Mouse (Mus musculus) thymus, adult 2 months (tissue): ENCODE measurements around the gene Zfand3. TPM values are rescaled to one million over a fixed set of nuclear protein-coding genes. Genes with fewer than 3 reads are reported as not detected.

Experiments
- DNase-seq: peaks from one replicate; pipeline ENCODE4 v3.0.0; 2021
- H3K27ac ChIP-seq: fragments of 200-500 bp; 2 replicates; pipeline ENCODE4 v1.5.1; 2012; ENCODE audit warnings: low read length, control low read depth; ENCODE audit not compliant: control insufficient read depth, insufficient read depth
- H3K27me3 ChIP-seq: fragments of 200-500 bp; 2 replicates; pipeline ENCODE4 v1.6.1; 2012; ENCODE audit warnings: mild to moderate bottlenecking, low read length, moderate library complexity, mixed read lengths; ENCODE audit not compliant: control insufficient read depth, insufficient read depth
- H3K36me3 ChIP-seq: fragments of 200-500 bp; 2 replicates; pipeline ENCODE4 v1.6.1; 2012; ENCODE audit warnings: mild to moderate bottlenecking, low read length, moderate library complexity; ENCODE audit not compliant: control insufficient read depth, insufficient read depth
- H3K4me1 ChIP-seq: fragments of 200-500 bp; replicated peaks from 2 replicates; pipeline ENCODE4 v1.6.1; 2012; ENCODE audit warnings: low read length; ENCODE audit not compliant: control insufficient read depth, insufficient read depth
- H3K4me3 ChIP-seq: fragments of 200-500 bp; 2 replicates; pipeline ENCODE4 v1.5.1; 2012; ENCODE audit warnings: mild to moderate bottlenecking, low read length, control low read depth, moderate library complexity; ENCODE audit not compliant: control insufficient read depth, insufficient read depth
- CTCF ChIP-seq: fragments of 200-500 bp; IDR thresholded peaks from 2 replicates; pipeline ENCODE4 v1.5.1; 2012; ENCODE audit warnings: mild to moderate bottlenecking, control low read depth, low read length, moderate library complexity, borderline replicate concordance; ENCODE audit not compliant: control insufficient read depth, poor library complexity, insufficient read depth; ENCODE audit errors: extremely low read depth
- POLR2A ChIP-seq: fragments of 200-500 bp; IDR thresholded peaks from 2 replicates; pipeline ENCODE4 v1.6.1; 2012; ENCODE audit warnings: mild to moderate bottlenecking, low read length, control low read depth, moderate library complexity; ENCODE audit not compliant: control insufficient read depth, poor library complexity, insufficient read depth; ENCODE audit errors: extremely low read depth
- WGBS: fragments of 180-500 bp; shearing (Covaris S2); methylation state at CpG from one replicate; pipeline ENCODE4 v1.1.7; 2018; 5-methylcytosine and 5-hydroxymethylcytosine counted together
- polyA plus RNA-seq: library from polyadenylated mRNA; depleted of rRNA; stranded (reverse); fragments of >200 nt; gene quantifications from 2 replicates; pipeline ENCODE4 v1.2.3, GENCODE M21; 2012

Zfand3 gene
- polyA plus RNA-seq, 1 experiment = 75.6 TPM

DNA sequence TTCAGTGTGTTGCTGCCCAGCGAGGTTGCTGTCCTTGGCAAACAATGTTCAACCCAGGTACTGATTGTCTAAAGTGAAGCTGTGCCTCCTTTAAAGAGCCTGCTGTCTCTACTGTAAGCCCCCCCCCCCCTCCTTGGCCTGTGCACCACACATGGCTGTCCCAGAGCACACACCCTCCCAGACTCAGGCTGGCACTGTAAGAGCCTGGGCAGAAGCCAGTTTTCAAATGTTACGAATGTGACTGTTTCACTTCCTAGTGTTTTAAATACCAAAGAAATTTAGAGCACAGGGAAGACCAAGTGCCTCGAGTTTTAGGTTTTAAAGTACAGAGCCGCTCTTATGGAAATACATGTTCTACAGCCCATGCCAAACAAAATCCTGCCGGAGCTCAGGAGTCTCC, 234.9 kb downstream of the Zfand3 start:
- 93% methylated on average over 5 of the region's 5 CpGs for WGBS
- Histone ChIP-seq H3K4me3 (no peak overlapping the region), H3K27ac (no peak overlapping the region), H3K27me3 (no peaks in the 10 kb centered on the region), H3K4me1 (no peaks in the 10 kb centered on the region), H3K36me3 (no peaks in the 10 kb centered on the region)
- TF ChIP-seq POLR2A = no peak
- TF ChIP-seq CTCF = no peak
- no peak for DNase-seq

DNA sequence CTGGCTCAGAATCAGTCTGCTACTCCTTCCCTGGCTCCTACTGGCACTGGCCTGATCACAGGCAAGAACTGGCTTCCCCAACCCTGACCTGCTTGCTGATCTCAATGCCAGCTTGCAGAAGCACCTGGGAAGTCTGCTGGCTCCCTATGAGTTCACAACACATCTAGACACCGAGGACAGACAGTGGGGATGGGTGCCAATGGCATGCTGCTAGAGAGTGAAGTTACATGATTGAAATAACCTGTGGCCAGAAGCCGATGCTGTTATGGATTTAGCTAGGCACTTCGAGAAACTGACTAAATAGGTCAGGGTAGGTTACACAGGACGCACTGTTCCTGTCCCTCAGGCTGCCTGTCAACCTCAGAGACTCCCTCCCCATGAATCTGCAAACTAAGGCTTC, 236.1 kb downstream of the Zfand3 start:
- TF ChIP-seq POLR2A (no peak), CTCF (no peak)
- Histone ChIP-seq H3K27me3 (no peaks in the 10 kb centered on the region), H3K4me1 (no peaks in the 10 kb centered on the region), H3K36me3 (no peaks in the 10 kb centered on the region), H3K27ac (no peak overlapping the region), H3K4me3 (no peak overlapping the region)
- 98% methylated on average over 4 of the region's 4 CpGs for WGBS
- DNase-seq = no peak

DNA sequence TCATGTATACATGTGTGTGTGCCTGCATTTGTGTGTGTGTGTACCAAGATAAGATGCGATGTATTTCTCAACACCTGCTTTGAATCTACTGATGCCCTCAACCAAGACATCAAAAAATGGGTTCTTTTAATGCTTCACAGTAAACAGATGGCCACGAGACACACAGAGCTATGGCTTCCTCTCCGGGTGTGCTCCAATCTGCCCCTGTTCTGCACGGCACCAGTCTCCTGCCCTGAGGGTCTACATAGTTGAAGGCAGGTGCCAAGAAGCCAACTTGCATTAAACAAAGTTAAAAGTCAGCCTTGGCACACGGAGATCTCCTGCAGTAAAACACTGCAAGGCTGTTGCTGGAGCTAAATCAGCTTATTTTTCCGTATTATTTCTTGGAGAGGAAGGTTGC, 236.5 kb downstream of the Zfand3 start:
- no peak overlapping the region for H3K27ac ChIP-seq
- TF ChIP-seq CTCF (no peak), POLR2A (no peak)
- no peaks in the 10 kb centered on the region for H3K27me3 ChIP-seq
- H3K4me3 ChIP-seq = no peak overlapping the region
- no peaks in the 10 kb centered on the region for H3K36me3 ChIP-seq
- no peak for DNase-seq
- WGBS = 94% methylated on average over 6 of the region's 6 CpGs
- H3K4me1 ChIP-seq = no peaks in the 10 kb centered on the region

DNA sequence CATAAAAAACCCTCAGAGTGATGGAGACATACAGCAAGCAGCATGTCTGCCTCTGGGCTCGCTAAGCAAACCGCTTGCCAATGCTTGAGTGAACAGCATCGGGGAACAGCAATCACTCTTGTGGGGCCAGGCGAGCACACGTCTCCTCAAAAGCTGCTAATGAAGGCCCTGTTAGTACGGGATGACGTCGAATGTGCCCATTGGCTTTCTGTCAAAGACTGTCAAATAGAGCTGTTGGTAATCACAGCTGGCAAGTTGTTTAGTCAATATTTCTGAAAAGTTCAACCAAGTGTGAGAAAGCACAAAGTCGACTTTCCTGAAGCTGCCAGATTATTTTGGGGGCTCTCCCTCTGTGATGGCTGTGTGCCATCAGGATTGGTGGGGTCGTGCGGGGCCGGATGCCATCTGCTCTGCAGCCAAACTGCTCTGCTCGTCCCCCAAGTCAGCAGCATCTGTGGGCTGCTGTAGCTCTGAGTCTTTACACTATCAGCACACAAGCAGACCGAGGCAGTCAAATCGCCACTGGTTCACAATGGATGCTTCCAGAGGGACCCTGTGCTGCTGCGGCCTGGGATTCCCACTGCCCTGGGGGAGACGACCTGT, 237.3 kb downstream of the Zfand3 start:
- no peaks in the 10 kb centered on the region for H3K36me3 ChIP-seq
- no peak overlapping the region for H3K27ac ChIP-seq
- WGBS = 95% methylated on average over 17 of the region's 17 CpGs
- DNase-seq = no peak
- no peaks in the 10 kb centered on the region for H3K27me3 ChIP-seq
- no peaks in the 10 kb centered on the region for H3K4me1 ChIP-seq
- no peak overlapping the region for H3K4me3 ChIP-seq
- TF ChIP-seq CTCF (no peak), POLR2A (no peak)

DNA sequence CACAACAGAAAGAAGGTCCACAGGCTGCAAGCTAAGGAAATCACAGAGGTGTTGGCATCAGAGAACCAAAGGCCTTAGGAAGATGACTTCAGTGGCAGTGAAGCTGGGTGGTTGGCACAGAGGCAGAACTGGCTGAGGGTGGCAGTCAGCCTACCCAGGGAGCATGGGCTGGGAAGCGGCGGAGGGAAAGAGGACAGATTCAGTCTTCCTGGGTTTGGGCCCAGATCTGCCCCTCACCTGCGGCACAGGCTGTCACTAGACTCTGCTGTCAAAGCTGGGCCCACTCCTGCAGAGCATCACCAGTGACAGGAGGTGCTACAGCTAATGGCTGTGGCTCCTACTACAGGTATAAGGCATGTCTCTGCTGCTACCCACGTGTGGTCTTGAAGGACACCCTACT, 238.1 kb downstream of the Zfand3 start:
- no peak overlapping the region for H3K4me3 ChIP-seq
- 97% methylated on average over 4 of the region's 4 CpGs for WGBS
- no peaks in the 10 kb centered on the region for H3K27me3 ChIP-seq
- TF ChIP-seq CTCF = no peak
- TF ChIP-seq POLR2A = no peak
- no peak overlapping the region for H3K27ac ChIP-seq
- DNase-seq = no peak
- H3K4me1 ChIP-seq = no peaks in the 10 kb centered on the region
- H3K36me3 ChIP-seq = no peaks in the 10 kb centered on the region

DNA sequence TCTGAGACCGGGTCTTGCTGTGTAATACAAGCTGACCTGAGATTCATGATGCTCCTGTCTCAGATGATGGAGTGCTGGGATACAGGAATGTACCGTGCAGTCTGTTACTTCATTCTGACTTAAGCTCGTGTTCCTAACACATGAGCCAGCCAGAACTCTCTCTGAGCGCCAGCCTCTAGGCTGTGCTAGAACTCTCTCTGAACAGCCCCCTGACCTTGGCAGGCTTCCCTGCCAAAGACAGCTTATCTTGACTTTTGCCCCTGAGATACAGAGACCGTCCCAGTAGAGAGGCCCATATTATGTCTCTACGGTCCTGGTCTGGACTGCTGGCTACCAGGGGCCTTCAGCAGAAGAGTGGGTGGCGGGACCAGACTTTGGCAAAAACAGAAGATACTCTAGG, 239.0 kb downstream of the Zfand3 start:
- no peak for DNase-seq

More for the DNA sequence above, 239.0 kb downstream of the Zfand3 start:
- no peak overlapping the region for H3K27ac ChIP-seq
- no peaks in the 10 kb centered on the region for H3K27me3 ChIP-seq
- H3K4me1 ChIP-seq = no peaks in the 10 kb centered on the region
- WGBS = 94% methylated on average over 7 of the region's 7 CpGs
- no peak overlapping the region for H3K4me3 ChIP-seq
- no peaks in the 10 kb centered on the region for H3K36me3 ChIP-seq
- no peak for TF ChIP-seq POLR2A
- TF ChIP-seq CTCF = no peak
